Mouse (Mus musculus) ES-CJ7 (cell line): ENCODE measurements around the gene Tmem200a.
A peak's percentile ranks its signal among the peaks of the same experiment; 100 is the strongest.

Source experiments
- DNase-seq: peaks from one replicate; pipeline ENCODE4 v3.0.0; 2011; ENCODE audit warnings: low read depth, low spot score

The Tmem200a gene

GRCm38 (mm10) chr10:25982617-25983016 is 96.2 kb downstream of the Tmem200a start:
- no peak for DNase-seq

GRCm38 (mm10) chr10:25962863-25963262 is 116.0 kb downstream of the Tmem200a start:
- DNase-seq: no peak

- DNase-seq: no peak
Measured at GRCm38 (mm10) chr10:25961066-25961465, 117.8 kb downstream of the Tmem200a start.

GRCm38 (mm10) chr10:25958762-25959753 is 119.8 kb downstream of the Tmem200a start:
- DNase-seq: peak; percentile 79

- DNase-seq: no peak
Measured at GRCm38 (mm10) chr10:25954641-25955228, 124.1 kb downstream of the Tmem200a start.

- no peak for DNase-seq
Measured at GRCm38 (mm10) chr10:25952838-25953237, 126.0 kb downstream of the Tmem200a start.

GRCm38 (mm10) chr10:25952150-25952549 is 126.7 kb downstream of the Tmem200a start:
- DNase-seq: no peak

- DNase-seq: peak; percentile 30
Measured at GRCm38 (mm10) chr10:25945866-25946265, 133.0 kb downstream of the Tmem200a start.

- no peak for DNase-seq
Measured at GRCm38 (mm10) chr10:25944641-25945040, 134.2 kb downstream of the Tmem200a start.

- DNase-seq: no peak
Measured at GRCm38 (mm10) chr10:25931796-25932195, 147.1 kb downstream of the Tmem200a start.

- no peak for DNase-seq
Measured at GRCm38 (mm10) chr10:25929401-25930150, 149.3 kb downstream of the Tmem200a start.

GRCm38 (mm10) chr10:25928861-25929368 is 149.9 kb downstream of the Tmem200a start:
- DNase-seq: no peak

GRCm38 (mm10) chr10:25928448-25928786 is 150.4 kb downstream of the Tmem200a start:
- DNase-seq: peak; percentile 9

GRCm38 (mm10) chr10:25927553-25928447 is 151.1 kb downstream of the Tmem200a start:
- DNase-seq: no peak

GRCm38 (mm10) chr10:25920640-25921278 is 158.1 kb downstream of the Tmem200a start:
- no peak for DNase-seq

GRCm38 (mm10) chr10:25918103-25918502 is 160.7 kb downstream of the Tmem200a start:
- DNase-seq: no peak

GRCm38 (mm10) chr10:25910270-25910669 is 168.6 kb downstream of the Tmem200a start:
- no peak for DNase-seq

GRCm38 (mm10) chr10:25908027-25909012 is 170.5 kb downstream of the Tmem200a start:
- DNase-seq: no peak

- peak; percentile 54 for DNase-seq
Measured at GRCm38 (mm10) chr10:25894126-25894525, 184.7 kb downstream of the Tmem200a start.
